Mouse (Mus musculus) small intestine, adult 2 months (tissue): Measurements from ENCODE around the gene Scn4b.

Source experiments
- CTCF ChIP-seq: fragments of 200-500 bp; IDR thresholded peaks from 2 replicates; pipeline ENCODE4 v1.5.1; 2012; ENCODE audit warnings: low read depth, mild to moderate bottlenecking, control low read depth, inconsistent platforms, low read length, moderate library complexity, mixed read lengths; ENCODE audit not compliant: insufficient replicate concordance, insufficient read length; ENCODE audit errors: extremely low read depth
- POLR2A ChIP-seq: fragments of 200-500 bp; IDR thresholded peaks from 2 replicates; pipeline ENCODE4 v1.6.1; 2012; ENCODE audit warnings: low read depth, mild to moderate bottlenecking, control low read depth, inconsistent platforms, low read length, moderate library complexity

GRCm38 (mm10) chr9:45170150-45170549 is 32.0 kb downstream of the Scn4b start:
- TF ChIP-seq POLR2A (no peak), CTCF (no peak)
